Mouse (Mus musculus) spleen, embryonic (tissue): Measurements from ENCODE around the gene Sirt4.

ENCODE experiments used
- CTCF ChIA-PET: fragments of 350-600 bp; sonication (Branson Sonifier 250); formaldehyde crosslinking; loops from one replicate; lab custom pipeline; 2022; lab: Charles Lee

Gene Sirt4

GRCm38 (mm10) chr5:115437242-115437944 is 47.1 kb downstream of the Sirt4 start:
- CTCF ChIA-PET: interaction anchor here (0.5 to 0.6 kb wide), 2 partner anchors 72 to 329 kb away, joined by 3 to 5 read pairs; no protein-coding TSS in a partner anchor

GRCm38 (mm10) chr5:115436421-115437124 is 48.0 kb downstream of the Sirt4 start:
- CTCF ChIA-PET: interaction anchor here (0.5 to 0.6 kb wide), 2 partner anchors 40 to 71 kb away, joined by 3 to 8 read pairs; no protein-coding TSS in a partner anchor

- CTCF ChIA-PET: no interaction called here
These were observed 48.7 kb downstream of the Sirt4 start for GRCm38 (mm10) chr5:115435755-115436379.

GRCm38 (mm10) chr5:115434853-115435754 is 49.4 kb downstream of the Sirt4 start:
- CTCF ChIA-PET: no interaction called here

GRCm38 (mm10) chr5:115434280-115434852 is 50.2 kb downstream of the Sirt4 start:
- CTCF ChIA-PET: no interaction called here

GRCm38 (mm10) chr5:115433191-115433590 is 51.3 kb downstream of the Sirt4 start:
- CTCF ChIA-PET: interaction anchor here (0.6 kb wide), 1 partner anchor 328 kb away, joined by 4 read pairs; no protein-coding TSS in a partner anchor

- CTCF ChIA-PET: no interaction called here
These were observed 52.1 kb downstream of the Sirt4 start for GRCm38 (mm10) chr5:115432395-115432794.

GRCm38 (mm10) chr5:115431898-115432259 is 52.6 kb downstream of the Sirt4 start:
- CTCF ChIA-PET: no interaction called here

GRCm38 (mm10) chr5:115431061-115431897 is 53.2 kb downstream of the Sirt4 start:
- CTCF ChIA-PET: interaction anchor here (0.6 kb wide), 1 partner anchor 8 kb away, joined by 11 read pairs; no protein-coding TSS in a partner anchor

- CTCF ChIA-PET: no interaction called here
These were observed 54.2 kb downstream of the Sirt4 start for GRCm38 (mm10) chr5:115430187-115430960.

- CTCF ChIA-PET: no interaction called here
These were observed 55.0 kb downstream of the Sirt4 start, which contains the start of gene Msi1 for GRCm38 (mm10) chr5:115429359-115430186. Msi1 (plus strand) TSS chr5:115429599.

GRCm38 (mm10) chr5:115428831-115429358 is 55.6 kb downstream of the Sirt4 start:
- CTCF ChIA-PET: no interaction called here
